In genomic region chr19:29366969-29367622, GRCm38 (mm10) we compare ENCODE assay signal across 8 mouse cellular contexts. TPM values are rescaled to one million over a fixed set of nuclear protein-coding genes. Genes with fewer than 3 reads are reported as not detected.
DNase-seq lines count a peak whose midpoint lies in the region; ATAC-seq and TF ChIP-seq lines count a peak whose summit lies in the region.

Gene Plgrkt (minus strand): TSS chr19:29367390.
Gene Cd274 (plus strand): TSS chr19:29367455.

- ATAC-seq in CD4-positive, CD25-positive, alpha-beta regulatory T cell, adult 4 months: peak; percentile 83
- peak; percentile 96 for ATAC-seq in erythroblast, adult 5-6 weeks (replicated peaks; ENCODE audit: low FRiP score, poor library complexity, severe bottlenecking)
- 0 out of 2 replicates have a peak, but pooled peaks have one; percentile 38 for ATAC-seq in heart, embryonic 14.5 days (ENCODE audit: insufficient number of reproducible peaks, insufficient read depth, low FRiP score, low read depth)
- ATAC-seq in lung, embryonic 14.5 days (ENCODE audit: insufficient read depth): peak; percentile 70
- peak; percentile 67; the same call in 1 of the 2 replicates for ATAC-seq in neural tube, embryonic 15.5 days (ENCODE audit: low FRiP score)

- no peaks in the 10 kb centered on the region for H3K36me3 ChIP-seq in heart, embryonic 14.5 days (ENCODE audit: control insufficient read depth, insufficient read depth, low read length)
- H3K36me3 ChIP-seq in lung, embryonic 14.5 days (ENCODE audit: insufficient read depth): no peaks in the 10 kb centered on the region
- no peaks in the 10 kb centered on the region for H3K36me3 ChIP-seq in neural tube, embryonic 15.5 days

- no peak for TF ChIP-seq CTCF in lung, embryonic 14.5 days (IDR thresholded peaks at IDR 0.05; ENCODE audit: low read depth)

- peak within 1 kb of the TSS; percentile 56 to 63 for H3K4me3 ChIP-seq in heart, embryonic 14.5 days (ENCODE audit: control insufficient read depth in 1 of 2, insufficient read depth in 1 of 2, low read depth in 1 of 2, low read length in 2 of 2)
- peak within 1 kb of the TSS; percentile 52 for H3K4me3 ChIP-seq in lung, embryonic 14.5 days (ENCODE audit: low read depth, low read length)
- peak within 1 kb of the TSS; percentile 42 for H3K4me3 ChIP-seq in neural tube, embryonic 15.5 days (replicated peaks)

- H3K9ac ChIP-seq in heart, embryonic 14.5 days (ENCODE audit: low read length): peak within 1 kb of the TSS; percentile 68
- H3K9ac ChIP-seq in lung, embryonic 14.5 days: peak within 1 kb of the TSS; percentile 45
- peak within 1 kb of the TSS; percentile 50 for H3K9ac ChIP-seq in neural tube, embryonic 15.5 days (replicated peaks)

- H3K27me3 ChIP-seq in heart, embryonic 14.5 days (ENCODE audit: control insufficient read depth, insufficient read depth, low read length): no peaks in the 10 kb centered on the region
- H3K27me3 ChIP-seq in lung, embryonic 14.5 days (ENCODE audit: insufficient read depth, low read length): no peaks in the 10 kb centered on the region
- H3K27me3 ChIP-seq in neural tube, embryonic 15.5 days (replicated peaks): no peaks in the 10 kb centered on the region

- H3K9me3 ChIP-seq in heart, embryonic 14.5 days (ENCODE audit: control insufficient read depth, low read length): no peaks in the 10 kb centered on the region
- no peaks in the 10 kb centered on the region for H3K9me3 ChIP-seq in lung, embryonic 14.5 days (ENCODE audit: low read depth, low read length)
- no peaks in the 10 kb centered on the region for H3K9me3 ChIP-seq in neural tube, embryonic 15.5 days (replicated peaks)

- peak within 1 kb of the TSS; percentile 71 for H3K4me2 ChIP-seq in heart, embryonic 14.5 days (ENCODE audit: low read length)
- peak within 1 kb of the TSS; percentile 85 for H3K4me2 ChIP-seq in lung, embryonic 14.5 days
- peak within 1 kb of the TSS; percentile 90 for H3K4me2 ChIP-seq in neural tube, embryonic 15.5 days

- DNase-seq in brain, adult 2 months (ENCODE audit: low read depth, low spot score): peak; percentile 81
- DNase-seq in kidney, postnatal 10 days: peak; percentile 89
- peak; percentile 85 for DNase-seq in lung, embryonic 14.5 days
- DNase-seq in testis, postnatal 14 days (ENCODE audit: low spot score): peak; percentile 60

- H3K4me1 ChIP-seq in heart, embryonic 14.5 days (ENCODE audit: control insufficient read depth in 2 of 2, insufficient read depth in 2 of 2, low read length in 2 of 2): peaks cover 2 to 7% of the 10 kb centered on the region in 2 experiments; a peak in 2 of 4 replicates
- H3K4me1 ChIP-seq in lung, embryonic 14.5 days (ENCODE audit: insufficient read depth): 0 out of 2 replicates have a peak, but pooled peaks cover 3% of the 10 kb centered on the region
- H3K4me1 ChIP-seq in neural tube, embryonic 15.5 days: peaks cover 16% of the 10 kb centered on the region

- H3K27ac ChIP-seq in heart, embryonic 14.5 days (replicated peaks in 1 of 2; ENCODE audit: control insufficient read depth in 1 of 2, insufficient read depth in 1 of 2, low read depth in 2 of 2, low read length in 2 of 2): no peak within 1 kb of the TSS
- no peak within 1 kb of the TSS for H3K27ac ChIP-seq in lung, embryonic 14.5 days (ENCODE audit: low read depth)
- H3K27ac ChIP-seq in neural tube, embryonic 15.5 days (replicated peaks): no peak within 1 kb of the TSS

- WGBS in heart, embryonic 14.5 days: 1% methylated on average over 26 of the region's 26 CpGs
- WGBS in lung, embryonic 14.5 days: 2% methylated on average over 26 of the region's 26 CpGs
- WGBS in neural tube, embryonic 15.5 days: 5% methylated on average over 26 of the region's 26 CpGs

RNA-seq across cellular contexts. Expression of gene Plgrkt, which starts in this region (rescaled TPM):
- 100 to 1,000 TPM; 221 to 250 TPM for polyA plus RNA-seq in CD4-positive, CD25-positive, alpha-beta regulatory T cell, adult 4 months (2017; shearing (Covaris generic))
- 61.0 and 81.7 TPM in 2 replicates for total RNA-seq in erythroblast, adult 5-6 weeks (2015; ENCODE audit: low replicate concordance)
- 38.1 and 73.6 TPM in 2 replicates for total RNA-seq in erythroblast, adult 5-6 weeks (2017; ENCODE audit: low replicate concordance)
- polyA plus RNA-seq in heart, embryonic 14.5 days (2014; fragmentation: Nextera tagmentation; extraction: Ambion mirVana): 44.6 and 45.9 TPM in 2 replicates
- polyA plus RNA-seq in lung, embryonic 14.5 days (2014; fragmentation: Nextera tagmentation; extraction: Ambion mirVana): 40.6 and 47.4 TPM in 2 replicates
- 75.7 and 132 TPM in 2 replicates for polyA plus RNA-seq in neural tube, embryonic 15.5 days (2015; fragmentation: Nextera tagmentation; extraction: Ambion mirVana)

RNA-seq across cellular contexts. Expression of gene Cd274, which starts in this region (rescaled TPM):
- polyA plus RNA-seq in CD4-positive, CD25-positive, alpha-beta regulatory T cell, adult 4 months (2017; shearing (Covaris generic)): 10 to 100 TPM; 42.4 to 62.2 TPM
- total RNA-seq in erythroblast, adult 5-6 weeks (2015; ENCODE audit: low replicate concordance): 0.58 and 4.6 TPM in 2 replicates
- 3.6 and 4.6 TPM in 2 replicates for total RNA-seq in erythroblast, adult 5-6 weeks (2017; ENCODE audit: low replicate concordance)
- polyA plus RNA-seq in heart, embryonic 14.5 days (2014; fragmentation: Nextera tagmentation; extraction: Ambion mirVana): 0.32 and 0.36 TPM in 2 replicates
- 0.18 and 0.25 TPM in 2 replicates for polyA plus RNA-seq in lung, embryonic 14.5 days (2014; fragmentation: Nextera tagmentation; extraction: Ambion mirVana)
- 0.81 and 4.5 TPM in 2 replicates for polyA plus RNA-seq in neural tube, embryonic 15.5 days (2015; fragmentation: Nextera tagmentation; extraction: Ambion mirVana)

Comparison
In these comparisons a context has a peak if more than half of its experiments do, and no peak if none do; other contexts are left out.
1. ATAC-seq: peak in every context shown above with its lines; median percentile 96 in erythroblast, adult 5-6 weeks; 83 in CD4-positive, CD25-positive, alpha-beta regulatory T cell, adult 4 months; 70 in lung, embryonic 14.5 days; 67 in neural tube, embryonic 15.5 days; 38 in heart, embryonic 14.5 days.